Mouse (Mus musculus) limb, embryonic 13.5 days (tissue): ENCODE data around the gene Fbxo34. TPM values are rescaled to one million over a fixed set of nuclear protein-coding genes. Genes with fewer than 3 reads are reported as not detected.

ENCODE experiments used
- ATAC-seq: fragments of 200-750 bp; cut with Nextera tagmentation; 2 replicates; pipeline ENCODE4 v1.8.0; 2017; ENCODE audit warnings: low read depth, moderate number of reproducible peaks, moderate TSS enrichment; ENCODE audit not compliant: low FRiP score
- H3K27ac ChIP-seq: fragments of 300-500 bp; sonication (generic); 2 replicates; pipeline ENCODE4 v1.5.1; 2015; ENCODE audit warnings: inconsistent platforms, mild to moderate bottlenecking, moderate library complexity
- H3K27me3 ChIP-seq: fragments of 300-500 bp; sonication (generic); 2 replicates; pipeline ENCODE4 v1.6.1; 2015; ENCODE audit warnings: mild to moderate bottlenecking, inconsistent platforms
- H3K36me3 ChIP-seq: fragments of 300-500 bp; sonication (generic); 2 replicates; pipeline ENCODE4 v1.6.1; 2015; ENCODE audit warnings: inconsistent platforms, mild to moderate bottlenecking, moderate library complexity
- H3K4me1 ChIP-seq: fragments of 300-500 bp; sonication (generic); 2 replicates; pipeline ENCODE4 v1.6.1; 2015; ENCODE audit warnings: inconsistent platforms
- H3K4me2 ChIP-seq: fragments of 300-500 bp; sonication (generic); replicated peaks from 2 replicates; pipeline ENCODE4 v1.6.1; 2015; ENCODE audit warnings: inconsistent platforms, mild to moderate bottlenecking, moderate library complexity
- H3K4me3 ChIP-seq: fragments of 300-500 bp; sonication (generic); 2 replicates; pipeline ENCODE4 v1.5.1; 2015; ENCODE audit warnings: moderate library complexity, mild to moderate bottlenecking, inconsistent platforms
- H3K9ac ChIP-seq: fragments of 300-500 bp; sonication (generic); 2 replicates; pipeline ENCODE4 v1.6.1; 2015; ENCODE audit warnings: mild to moderate bottlenecking, inconsistent platforms
- H3K9me3 ChIP-seq: fragments of 300-500 bp; sonication (generic); 2 replicates; pipeline ENCODE4 v1.6.1; 2016; ENCODE audit warnings: inconsistent platforms
- WGBS: fragments of 180-500 bp; shearing (Covaris S2); methylation state at CpG from one replicate; pipeline ENCODE4 v1.1.7; 2015; 5-methylcytosine and 5-hydroxymethylcytosine counted together
- polyA plus RNA-seq: library from polyadenylated mRNA; unstranded; fragments of >200 nt; fragmentation: Nextera tagmentation; extraction: Ambion mirVana; gene quantifications from 2 replicates; pipeline ENCODE4 v1.2.1, GENCODE M21; 2015

Gene Fbxo34
- polyA plus RNA-seq, 1 experiment from 2014 or later, result 26.6 TPM

DNA sequence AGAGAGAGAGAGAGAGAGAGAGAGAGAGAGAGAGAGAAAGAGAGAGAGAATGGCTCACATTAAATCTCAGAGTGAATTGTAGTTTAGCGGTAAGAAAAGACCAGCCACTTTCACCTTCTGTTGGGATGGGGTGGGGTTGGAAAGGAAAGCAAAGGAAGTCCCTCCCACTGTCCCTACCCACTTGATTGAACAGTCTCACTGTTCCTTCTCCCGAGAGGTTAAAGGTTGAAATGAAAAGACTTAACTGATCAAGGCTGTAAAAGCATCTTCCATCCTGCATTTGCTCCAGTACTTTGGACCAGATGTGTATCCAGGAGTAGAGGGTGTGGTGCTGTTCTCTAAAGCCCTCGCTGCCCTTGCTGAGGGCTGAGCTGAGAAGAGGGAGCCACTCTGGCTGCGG is 126.5 kb downstream of the Fbxo34 start:
- H3K4me3 ChIP-seq, result no peak overlapping the region

DNA sequence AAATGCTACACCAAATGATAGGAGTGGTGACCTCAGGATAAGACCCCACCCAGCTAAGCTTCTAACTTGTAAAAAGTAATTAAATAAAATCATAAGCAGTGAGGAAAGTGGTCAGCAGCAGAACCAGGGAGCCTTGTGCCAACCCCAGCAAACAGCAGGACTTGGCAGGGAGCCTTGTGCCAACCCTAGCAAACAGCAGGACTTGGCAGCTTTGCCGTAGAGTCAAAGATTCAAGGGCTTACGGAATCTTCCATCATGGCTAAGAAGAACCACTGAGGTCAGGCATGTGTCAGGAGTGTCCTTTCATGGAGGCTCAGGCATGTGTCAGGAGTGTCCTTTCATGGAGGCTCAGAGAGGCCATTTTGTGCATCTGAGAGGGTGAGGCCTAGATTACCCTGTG is 127.9 kb downstream of the Fbxo34 start:
- Histone ChIP-seq H3K9me3 (no peaks in the 10 kb centered on the region), H3K36me3 (no peaks in the 10 kb centered on the region), H3K27me3 (no peaks in the 10 kb centered on the region), H3K4me2 (no peak overlapping the region), H3K27ac (no peak overlapping the region), H3K4me3 (no peak overlapping the region), H3K4me1 (no peaks in the 10 kb centered on the region), H3K9ac (no peak overlapping the region)
- WGBS, result 98% methylated on average over 2 of the region's 2 CpGs
- no peak for ATAC-seq

More for the DNA sequence above, 126.5 kb downstream of the Fbxo34 start:
- Histone ChIP-seq H3K36me3 (no peaks in the 10 kb centered on the region), H3K4me2 (no peak overlapping the region), H3K4me1 (no peaks in the 10 kb centered on the region), H3K27me3 (no peaks in the 10 kb centered on the region), H3K27ac (no peak overlapping the region), H3K9ac (no peak overlapping the region), H3K9me3 (no peaks in the 10 kb centered on the region)
- 59% methylated on average over 4 of the region's 4 CpGs for WGBS
- ATAC-seq, result no peak

DNA sequence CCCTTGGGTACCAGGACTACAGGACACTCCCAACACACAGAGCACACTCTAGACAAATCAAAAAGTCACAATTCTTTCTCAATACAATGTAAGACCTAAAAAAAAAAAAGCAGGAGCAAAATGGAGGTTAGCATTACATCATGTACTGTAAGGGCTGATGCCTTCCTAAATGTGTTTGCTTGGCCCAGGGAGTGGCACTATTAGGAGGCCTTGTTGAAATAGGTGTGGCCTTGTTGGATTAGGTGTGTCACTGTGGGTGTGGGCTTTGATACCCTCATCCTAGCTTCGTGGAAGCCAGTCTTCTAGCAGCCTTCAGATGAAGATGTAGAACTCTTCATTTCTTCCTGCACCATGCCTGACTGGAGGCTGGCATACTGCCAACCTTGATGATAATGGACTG is 131.1 kb downstream of the Fbxo34 start:
- no peak overlapping the region for H3K4me3 ChIP-seq
- H3K4me1 ChIP-seq, result no peaks in the 10 kb centered on the region
- H3K9ac ChIP-seq, result no peak overlapping the region
- no peak overlapping the region for H3K27ac ChIP-seq
- H3K27me3 ChIP-seq, result no peaks in the 10 kb centered on the region
- no peak for ATAC-seq
- H3K4me2 ChIP-seq, result no peak overlapping the region
- no peaks in the 10 kb centered on the region for H3K36me3 ChIP-seq
- WGBS, result 48% methylated on average over 1 of the region's 1 CpGs
- no peaks in the 10 kb centered on the region for H3K9me3 ChIP-seq

Other genes starting within 250 kb of the Fbxo34 start
- gene Wdhd1, start 173.6 kb upstream of the Fbxo34 start, polyA plus RNA-seq, result 37.1 and 38.0 TPM in 2 replicates
- gene Socs4, start 173.5 kb upstream of the Fbxo34 start, polyA plus RNA-seq, result 3.0 and 3.5 TPM in 2 replicates
- 71.4 and 79.3 TPM in 2 replicates for gene Mapk1ip1l, start 152.2 kb upstream of the Fbxo34 start, polyA plus RNA-seq
- 17.8 and 21.6 TPM in 2 replicates for gene Lgals3, start 82.7 kb upstream of the Fbxo34 start, polyA plus RNA-seq
- gene Dlgap5, start 32.0 kb upstream of the Fbxo34 start, polyA plus RNA-seq, result 47.2 and 48.4 TPM in 2 replicates
- gene Atg14, start 120.2 kb downstream of the Fbxo34 start, polyA plus RNA-seq, result 17.6 and 19.4 TPM in 2 replicates
- gene Ktn1, start 198.0 kb downstream of the Fbxo34 start, polyA plus RNA-seq, result 54.5 and 58.7 TPM in 2 replicates